Mouse (Mus musculus): ENCODE measurements around the gene Cacna2d2. TPM values are rescaled to one million over a fixed set of nuclear protein-coding genes. Genes with fewer than 3 reads are reported as not detected.

The Cacna2d2 gene
- polyA plus RNA-seq, 1 experiment, result not detected

DNA sequence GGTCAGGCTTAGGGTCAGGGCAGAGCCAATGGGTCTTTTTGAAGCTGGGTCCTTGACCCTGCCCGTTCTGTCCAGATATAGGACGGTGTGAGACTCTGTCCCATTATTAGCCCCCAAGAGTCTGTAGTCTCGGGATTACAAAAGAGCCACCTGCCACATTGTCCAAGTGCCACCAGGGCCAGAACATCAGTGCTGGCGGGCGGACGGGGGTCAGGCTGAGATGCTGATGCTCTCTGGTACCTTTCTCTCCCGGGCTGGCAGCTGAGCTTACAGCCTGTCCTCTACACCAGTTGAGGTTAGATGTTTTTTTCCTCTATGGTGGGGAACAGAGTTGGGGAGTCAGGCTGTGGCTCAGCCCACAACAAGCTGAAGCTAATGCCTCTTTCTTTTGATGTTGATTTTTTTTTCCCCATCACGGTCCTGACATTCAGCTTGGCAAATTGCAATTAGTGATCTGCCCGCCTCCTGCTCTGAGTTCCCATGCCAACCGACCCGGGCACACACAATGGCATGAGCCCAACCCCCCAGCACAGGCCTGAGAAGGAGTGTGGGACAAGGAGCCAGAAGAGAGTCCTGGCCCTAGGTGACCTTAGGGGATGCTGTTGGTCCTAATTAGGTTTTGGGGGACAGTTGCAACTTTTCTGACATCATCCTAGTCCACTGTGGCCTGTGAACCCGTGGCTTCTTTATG lies 25.2 kb downstream of the Cacna2d2 start:
- Histone ChIP-seq H3K4me1 (ENCODE audit: control insufficient read depth, insufficient read depth, low read length) (no peaks in the 10 kb centered on the region), H3K4me3 (ENCODE audit: insufficient read depth, low read length) (no peak overlapping the region), H3K27ac (ENCODE audit: insufficient read depth, low read length) (no peak overlapping the region)
- TF ChIP-seq CTCF (IDR thresholded peaks at IDR 0.05; ENCODE audit: borderline replicate concordance, insufficient read depth, low read length), result no peak
- TF ChIP-seq POLR2A (IDR thresholded peaks at IDR 0.05; ENCODE audit: low read depth, low read length), result no peak

GRCm38 (mm10) chr9:107427876-107428275 lies 28.5 kb downstream of the Cacna2d2 start:
- Histone ChIP-seq H3K4me1 (ENCODE audit: control insufficient read depth, insufficient read depth, low read length) (no peaks in the 10 kb centered on the region), H3K27ac (ENCODE audit: insufficient read depth, low read length) (no peak overlapping the region), H3K4me3 (ENCODE audit: insufficient read depth, low read length) (no peak overlapping the region)
- TF ChIP-seq CTCF (IDR thresholded peaks at IDR 0.05; ENCODE audit: borderline replicate concordance, insufficient read depth, low read length) (no peak), POLR2A (IDR thresholded peaks at IDR 0.05; ENCODE audit: low read depth, low read length) (no peak)

- H3K4me3 ChIP-seq (ENCODE audit: insufficient read depth, low read length), result no peak overlapping the region
- H3K4me1 ChIP-seq (ENCODE audit: control insufficient read depth, insufficient read depth, low read length), result no peaks in the 10 kb centered on the region
- TF ChIP-seq POLR2A (IDR thresholded peaks at IDR 0.05; ENCODE audit: low read depth, low read length) (no peak), CTCF (IDR thresholded peaks at IDR 0.05; ENCODE audit: borderline replicate concordance, insufficient read depth, low read length) (no peak)
- no peak overlapping the region for H3K27ac ChIP-seq (ENCODE audit: insufficient read depth, low read length)
Measured at GRCm38 (mm10) chr9:107428451-107429186, 29.2 kb downstream of the Cacna2d2 start.

DNA sequence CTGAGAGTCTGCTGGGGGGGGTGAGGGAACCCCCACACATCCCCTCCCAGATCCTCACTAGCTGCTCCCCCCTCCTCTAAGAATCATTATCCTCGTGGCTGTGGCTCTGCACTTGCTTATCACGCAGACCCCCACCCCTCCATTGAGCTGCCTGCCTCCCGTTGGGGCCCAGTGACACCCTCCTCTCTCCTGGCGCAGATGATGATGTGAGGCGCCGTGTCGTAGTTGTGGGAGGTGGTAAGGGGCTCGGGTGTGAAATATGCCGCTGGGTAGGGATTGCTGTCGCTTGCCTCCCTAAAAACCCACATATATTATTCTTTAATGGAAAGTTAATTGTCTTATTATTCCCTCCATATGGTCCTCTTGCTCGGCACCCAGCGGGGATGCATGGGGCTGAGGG lies 31.0 kb downstream of the Cacna2d2 start:
- H3K4me1 ChIP-seq (ENCODE audit: control insufficient read depth, insufficient read depth, low read length), result no peaks in the 10 kb centered on the region
- H3K27ac ChIP-seq (ENCODE audit: insufficient read depth, low read length), result no peak overlapping the region
- TF ChIP-seq POLR2A (IDR thresholded peaks at IDR 0.05; ENCODE audit: low read depth, low read length) (no peak), CTCF (IDR thresholded peaks at IDR 0.05; ENCODE audit: borderline replicate concordance, insufficient read depth, low read length) (no peak)
- no peak overlapping the region for H3K4me3 ChIP-seq (ENCODE audit: insufficient read depth, low read length)

DNA sequence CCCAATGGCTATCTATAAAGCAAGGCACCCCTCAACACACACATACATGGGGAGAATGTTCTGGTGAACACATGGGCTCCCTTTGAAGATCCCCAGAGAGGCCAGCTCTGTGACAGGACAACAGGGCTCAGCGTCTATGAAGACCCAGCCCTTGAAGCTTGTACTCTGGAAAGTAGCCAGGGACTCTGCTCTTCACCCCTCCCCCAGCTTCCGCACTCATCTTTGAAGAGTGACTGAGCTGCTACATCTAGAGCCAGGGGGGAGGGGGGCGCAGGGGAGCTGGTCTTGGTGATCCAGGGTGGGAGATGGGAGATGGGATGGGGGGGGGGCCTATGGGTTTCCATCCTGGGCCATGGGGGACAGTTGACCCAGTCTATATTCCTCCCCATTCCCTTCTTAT lies 33.1 kb downstream of the Cacna2d2 start:
- no peak overlapping the region for H3K4me3 ChIP-seq (ENCODE audit: insufficient read depth, low read length)
- TF ChIP-seq POLR2A (IDR thresholded peaks at IDR 0.05; ENCODE audit: low read depth, low read length) (no peak), CTCF (IDR thresholded peaks at IDR 0.05; ENCODE audit: borderline replicate concordance, insufficient read depth, low read length) (no peak)
- no peaks in the 10 kb centered on the region for H3K4me1 ChIP-seq (ENCODE audit: control insufficient read depth, insufficient read depth, low read length)
- H3K27ac ChIP-seq (ENCODE audit: insufficient read depth, low read length), result no peak overlapping the region

DNA sequence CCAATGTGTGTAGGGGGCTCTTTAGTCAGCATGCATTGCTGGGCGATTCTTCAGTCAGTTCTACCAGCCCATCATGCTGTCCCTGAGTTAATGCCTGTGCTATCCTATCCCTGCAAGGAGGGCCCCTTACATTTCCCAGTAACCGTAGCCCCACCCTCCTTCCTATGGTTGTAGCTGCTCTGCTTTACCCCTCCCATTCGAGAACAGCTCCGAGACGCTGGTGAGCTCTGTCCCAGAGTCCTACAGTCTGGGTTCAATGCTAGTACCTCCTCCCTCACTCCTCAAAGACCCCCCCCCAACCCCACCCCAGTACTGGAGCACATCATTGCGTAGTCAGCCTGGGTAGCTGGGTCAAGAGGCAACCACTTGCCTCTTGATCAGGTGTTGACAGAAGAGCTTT lies 35.4 kb downstream of the Cacna2d2 start:
- H3K4me3 ChIP-seq (ENCODE audit: insufficient read depth, low read length), result no peak overlapping the region
- H3K27ac ChIP-seq (ENCODE audit: insufficient read depth, low read length), result no peak overlapping the region
- TF ChIP-seq POLR2A (IDR thresholded peaks at IDR 0.05; ENCODE audit: low read depth, low read length), result no peak
- TF ChIP-seq CTCF (IDR thresholded peaks at IDR 0.05; ENCODE audit: borderline replicate concordance, insufficient read depth, low read length), result no peak
- no peaks in the 10 kb centered on the region for H3K4me1 ChIP-seq (ENCODE audit: control insufficient read depth, insufficient read depth, low read length)

DNA sequence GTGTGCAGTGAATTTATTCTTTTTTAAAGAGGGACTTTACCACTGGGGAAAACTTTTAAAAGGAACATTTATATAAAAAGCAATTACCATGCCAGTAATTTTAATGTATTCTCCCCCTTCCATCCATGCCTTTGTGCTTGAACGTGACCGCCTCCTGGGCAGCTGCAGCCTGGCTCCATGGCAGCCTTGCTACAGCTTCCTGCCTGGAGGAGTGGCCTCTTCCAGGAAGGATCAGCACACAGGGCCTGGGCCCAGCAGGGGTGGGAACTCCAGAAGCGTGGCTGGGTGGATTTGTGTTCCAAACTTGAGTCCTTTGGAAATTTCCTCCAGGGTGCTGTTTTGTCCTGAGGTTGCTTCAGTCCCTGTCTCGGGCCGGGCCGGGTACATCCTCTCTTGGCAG lies 35.9 kb downstream of the Cacna2d2 start:
- Histone ChIP-seq H3K4me3 (ENCODE audit: insufficient read depth, low read length) (no peak overlapping the region), H3K4me1 (ENCODE audit: control insufficient read depth, insufficient read depth, low read length) (no peaks in the 10 kb centered on the region), H3K27ac (ENCODE audit: insufficient read depth, low read length) (no peak overlapping the region)
- TF ChIP-seq CTCF (IDR thresholded peaks at IDR 0.05; ENCODE audit: borderline replicate concordance, insufficient read depth, low read length) (no peak), POLR2A (IDR thresholded peaks at IDR 0.05; ENCODE audit: low read depth, low read length) (no peak)

DNA sequence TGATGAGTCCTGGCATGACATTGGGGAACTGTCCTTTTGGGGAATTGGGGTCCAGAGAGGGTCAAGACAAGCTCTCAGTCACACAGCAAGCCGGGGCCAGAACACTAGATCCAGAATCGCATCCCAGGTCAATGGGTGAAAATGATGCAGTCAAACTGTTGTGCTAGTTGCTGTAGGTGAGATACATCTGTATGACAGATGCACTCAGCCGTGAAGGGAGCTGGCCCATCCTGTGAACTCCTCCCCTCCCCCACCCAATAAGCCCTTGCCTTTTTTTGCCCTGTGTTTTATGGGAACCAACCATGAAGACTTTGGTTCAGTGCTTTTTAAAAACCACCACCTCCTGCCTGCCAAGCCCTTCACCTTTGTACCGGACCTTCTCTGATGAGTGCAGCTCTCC lies 43.5 kb downstream of the Cacna2d2 start:
- Histone ChIP-seq H3K4me1 (ENCODE audit: control insufficient read depth, insufficient read depth, low read length) (no peaks in the 10 kb centered on the region), H3K4me3 (ENCODE audit: insufficient read depth, low read length) (no peak overlapping the region), H3K27ac (ENCODE audit: insufficient read depth, low read length) (no peak overlapping the region)
- TF ChIP-seq POLR2A (IDR thresholded peaks at IDR 0.05; ENCODE audit: low read depth, low read length), result no peak
- no peak for TF ChIP-seq CTCF (IDR thresholded peaks at IDR 0.05; ENCODE audit: borderline replicate concordance, insufficient read depth, low read length)

DNA sequence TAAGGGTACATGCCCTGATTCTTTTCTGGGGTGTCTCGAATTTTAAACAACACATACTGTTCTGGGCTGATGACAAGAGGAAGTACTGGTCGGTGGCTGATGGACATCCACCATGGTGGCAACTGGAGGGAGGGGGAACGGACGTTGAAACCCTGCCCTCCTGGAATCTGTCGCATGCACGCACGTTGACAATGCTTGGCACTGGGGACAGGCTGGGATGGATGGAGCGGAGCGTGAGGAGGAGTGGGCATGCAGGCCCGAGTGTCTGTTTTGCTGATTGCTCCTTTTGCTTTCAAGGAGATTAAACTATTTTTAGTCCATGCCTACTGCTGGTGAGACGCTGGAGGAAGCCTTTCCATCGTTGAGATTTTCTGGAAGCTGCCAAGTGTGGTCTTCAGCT lies 43.9 kb downstream of the Cacna2d2 start:
- TF ChIP-seq CTCF (IDR thresholded peaks at IDR 0.05; ENCODE audit: borderline replicate concordance, insufficient read depth, low read length) (no peak), POLR2A (IDR thresholded peaks at IDR 0.05; ENCODE audit: low read depth, low read length) (no peak)
- H3K4me1 ChIP-seq (ENCODE audit: control insufficient read depth, insufficient read depth, low read length), result no peaks in the 10 kb centered on the region
- no peak overlapping the region for H3K4me3 ChIP-seq (ENCODE audit: insufficient read depth, low read length)
- no peak overlapping the region for H3K27ac ChIP-seq (ENCODE audit: insufficient read depth, low read length)

GRCm38 (mm10) chr9:107445011-107445471 lies 45.6 kb downstream of the Cacna2d2 start:
- TF ChIP-seq CTCF (IDR thresholded peaks at IDR 0.05; ENCODE audit: borderline replicate concordance, insufficient read depth, low read length) (no peak), POLR2A (IDR thresholded peaks at IDR 0.05; ENCODE audit: low read depth, low read length) (no peak)
- Histone ChIP-seq H3K27ac (ENCODE audit: insufficient read depth, low read length) (no peak overlapping the region), H3K4me3 (ENCODE audit: insufficient read depth, low read length) (no peak overlapping the region), H3K4me1 (ENCODE audit: control insufficient read depth, insufficient read depth, low read length) (no peaks in the 10 kb centered on the region)

All from embryonic fibroblast, embryonic 13.5 days (primary cell).